Mouse (Mus musculus): ENCODE measurements around the gene Myo10.

The Myo10 gene

DNA sequence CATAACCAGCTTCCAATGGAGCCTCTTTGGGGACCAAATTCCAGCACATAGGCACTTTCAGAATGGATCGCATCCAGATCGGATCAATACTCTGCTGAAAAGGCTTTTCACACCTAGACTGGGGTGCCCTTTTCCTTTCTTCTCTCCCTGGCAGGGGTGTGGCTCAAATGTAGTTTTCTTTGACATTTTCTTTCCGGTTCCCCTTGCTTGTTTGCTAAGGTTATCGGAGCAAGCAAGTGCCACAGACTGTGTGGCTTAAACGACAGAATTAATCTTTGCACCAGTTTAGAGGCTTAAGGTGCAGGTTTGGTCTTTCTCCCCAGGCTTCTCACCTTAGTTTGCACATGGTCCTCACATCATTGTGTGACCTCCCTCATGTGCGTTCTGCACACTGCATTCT, 11.1 kb upstream of the Myo10 start:
- in situ Hi-C loops (cut with MboI, MseI): no loop called here

DNA sequence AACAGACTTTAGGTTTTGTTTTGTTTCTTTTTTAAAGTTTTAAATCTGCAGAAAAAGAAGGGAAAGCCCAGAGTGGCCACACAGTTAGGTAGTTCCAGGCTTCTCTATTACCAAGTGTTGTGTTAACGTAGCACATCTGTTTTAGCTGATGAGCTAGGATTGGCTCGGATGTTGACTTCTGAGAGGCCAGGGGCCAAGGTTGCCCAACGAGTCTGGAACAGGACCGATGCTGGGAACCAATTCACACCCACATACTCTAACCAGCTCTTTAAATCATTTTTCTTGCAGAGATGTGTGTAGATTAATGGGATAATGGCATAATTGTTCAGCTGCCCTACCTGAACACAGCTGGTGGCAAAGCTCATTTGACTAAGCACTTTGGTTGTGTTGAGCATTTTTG, 1.8 kb upstream of the Myo10 start:
- in situ Hi-C loops (cut with MboI, MseI): loop anchor here (5.0 kb wide), 1 partner anchor 58 kb away; no protein-coding TSS in a partner anchor

GRCm38 (mm10) chr15:25621351-25622199, 750 bp upstream of the Myo10 start:
- in situ Hi-C loops (cut with MboI, MseI): loop anchor here (5.0 kb wide), 1 partner anchor 59 kb away; no protein-coding TSS in a partner anchor

- in situ Hi-C loops (cut with MboI, MseI): loop anchor here (5.0 kb wide), 1 partner anchor 61 kb away; no protein-coding TSS in a partner anchor
Measured at GRCm38 (mm10) chr15:25622867-25623471, 644 bp downstream of the Myo10 start.

DNA sequence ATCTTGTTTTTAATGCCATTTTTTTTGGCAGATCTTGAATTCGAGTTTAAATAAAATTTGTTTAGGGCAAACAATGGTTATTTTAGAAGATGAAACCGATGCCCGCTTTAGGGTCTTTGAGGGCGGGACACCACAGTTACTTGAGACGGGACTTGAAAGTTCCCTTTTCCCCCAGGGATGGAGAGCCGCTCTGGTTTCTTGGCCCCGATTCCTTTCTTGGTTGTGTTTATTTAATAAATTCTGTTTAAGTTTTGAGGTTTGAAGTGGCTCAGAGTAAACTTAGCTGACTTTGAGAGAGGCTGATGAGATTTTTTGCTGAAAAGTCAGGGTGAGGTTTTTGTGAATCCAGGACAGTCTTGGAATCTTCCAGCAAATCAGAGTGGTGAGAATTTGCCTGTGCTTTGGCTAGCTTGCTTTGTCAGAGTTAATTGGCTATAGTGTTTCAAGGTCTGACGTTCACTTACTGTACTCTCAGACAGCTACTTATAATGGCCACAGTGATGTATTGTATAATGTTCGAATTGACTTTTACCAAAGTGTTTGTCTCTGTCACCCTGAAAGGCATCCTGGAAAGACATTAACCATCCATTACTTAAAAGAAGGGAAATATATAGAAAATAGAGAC, 1.3 kb downstream of the Myo10 start:
- in situ Hi-C loops (cut with MboI, MseI): loop anchor here (5.0 kb wide), 1 partner anchor 61 kb away; no protein-coding TSS in a partner anchor

- in situ Hi-C loops (cut with MboI, MseI): loop anchor here (5.0 kb wide), 1 partner anchor 62 kb away; no protein-coding TSS in a partner anchor
Measured at GRCm38 (mm10) chr15:25624263-25624662, 1.9 kb downstream of the Myo10 start.

GRCm38 (mm10) chr15:25625471-25625870, 3.1 kb downstream of the Myo10 start:
- in situ Hi-C loops (cut with MboI, MseI): no loop called here

DNA sequence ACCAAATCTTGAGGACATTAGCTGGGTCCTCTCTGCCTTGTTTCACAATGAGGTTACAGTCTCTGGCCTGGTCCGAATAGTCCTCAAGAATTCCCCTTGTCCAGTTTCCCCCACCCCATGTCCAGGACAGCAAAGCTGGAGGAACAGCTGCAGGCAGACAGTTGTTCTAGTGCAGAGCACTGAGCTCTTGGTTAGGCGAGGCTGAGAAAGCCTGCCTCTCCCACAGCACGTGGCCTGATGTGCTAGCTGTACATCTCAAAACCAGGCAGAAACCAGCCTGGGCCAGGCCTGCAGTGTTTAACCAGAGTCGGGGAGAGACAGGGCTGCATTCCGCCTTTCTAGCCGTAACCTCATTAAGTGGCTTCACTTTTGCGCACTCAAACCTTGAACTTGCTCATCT, 4.7 kb downstream of the Myo10 start:
- in situ Hi-C loops (cut with MboI, MseI): no loop called here

- in situ Hi-C loops (cut with MboI, MseI): no loop called here
Measured at GRCm38 (mm10) chr15:25628251-25628650, 5.9 kb downstream of the Myo10 start.

GRCm38 (mm10) chr15:25630716-25631115, 8.4 kb downstream of the Myo10 start:
- in situ Hi-C loops (cut with MboI, MseI): no loop called here

DNA sequence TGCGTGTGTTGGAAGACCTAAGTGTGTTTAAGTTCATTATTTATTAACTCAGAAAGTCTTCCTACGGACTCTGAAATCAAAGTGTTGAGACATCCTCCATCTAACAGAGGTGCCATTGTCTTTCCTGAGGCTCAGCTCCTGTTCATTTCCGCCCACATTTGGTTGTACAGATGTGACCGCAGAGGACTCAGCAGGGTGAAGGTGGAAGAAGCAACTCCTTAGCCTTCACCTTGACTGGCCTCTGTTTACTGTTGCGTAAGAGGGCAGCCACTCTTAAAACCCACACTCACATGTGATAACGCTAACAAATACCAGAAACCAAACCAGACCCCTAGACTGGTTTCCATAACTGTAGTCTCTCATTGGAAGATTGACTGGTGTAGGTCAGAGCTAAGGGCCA, 9.0 kb downstream of the Myo10 start:
- in situ Hi-C loops (cut with MboI, MseI): no loop called here

DNA sequence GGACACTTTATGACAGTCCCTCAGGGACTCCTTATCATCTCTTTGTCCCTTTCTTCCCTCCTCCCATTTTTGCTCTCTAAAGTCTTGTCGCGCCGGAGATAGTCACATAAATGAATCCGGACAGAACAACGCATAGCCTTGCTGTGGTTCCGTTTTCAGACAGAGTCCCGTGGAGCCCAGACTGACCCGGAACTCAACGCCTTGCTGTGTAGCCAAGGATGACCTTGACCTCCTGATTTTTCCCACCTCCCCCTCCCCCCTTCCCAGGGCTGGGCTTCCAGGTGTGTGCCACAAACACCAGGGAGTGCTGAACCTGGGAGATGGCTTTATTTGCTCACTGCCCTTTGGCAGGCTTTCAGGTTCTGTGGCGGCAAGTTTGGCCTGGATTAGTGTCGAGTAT, 10.6 kb downstream of the Myo10 start:
- in situ Hi-C loops (cut with MboI, MseI): no loop called here

- in situ Hi-C loops (cut with MboI, MseI): no loop called here
Measured at GRCm38 (mm10) chr15:25633674-25634340, 11.5 kb downstream of the Myo10 start.

DNA sequence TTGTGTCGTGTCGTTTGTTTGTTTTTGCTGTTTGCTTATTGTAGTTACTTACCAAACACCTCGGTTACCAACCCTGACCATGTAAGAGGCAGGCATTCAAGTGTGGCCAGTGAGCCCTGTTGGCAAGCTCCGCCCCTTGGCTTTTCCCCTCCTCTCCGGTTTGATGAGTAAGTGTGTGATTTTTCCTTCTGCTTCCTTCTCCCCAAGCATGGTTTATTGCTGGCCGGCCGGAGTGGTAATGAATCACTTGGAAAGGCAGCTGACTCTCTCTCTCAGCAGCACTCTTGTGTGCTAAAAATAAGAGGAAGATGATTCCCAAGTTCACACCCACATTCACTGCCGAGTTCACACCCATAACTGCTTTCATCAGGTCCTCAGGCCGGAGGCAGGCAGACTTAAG, 15.4 kb downstream of the Myo10 start:
- in situ Hi-C loops (cut with MboI, MseI): no loop called here

DNA sequence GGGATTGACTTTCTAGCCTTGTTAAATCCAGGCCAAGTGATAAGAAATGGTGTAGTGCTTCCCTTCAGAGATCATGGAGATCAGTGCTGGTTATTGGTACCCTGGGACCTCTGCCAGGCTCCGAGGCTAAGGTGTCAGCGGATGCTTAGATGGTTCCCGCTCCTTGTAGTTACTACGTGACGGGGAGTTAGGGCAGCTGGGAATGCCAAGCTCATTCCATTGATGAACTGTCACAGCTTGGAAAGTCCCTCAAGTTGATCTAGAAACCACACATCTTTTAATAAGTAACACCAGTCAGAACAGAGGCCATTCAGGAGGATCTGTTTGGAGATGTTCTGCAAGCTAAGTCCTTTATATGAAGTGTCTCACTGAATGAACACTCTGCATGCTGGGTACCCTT, 16.9 kb downstream of the Myo10 start:
- in situ Hi-C loops (cut with MboI, MseI): no loop called here

GRCm38 (mm10) chr15:25640840-25641752, 18.8 kb downstream of the Myo10 start:
- in situ Hi-C loops (cut with MboI, MseI): no loop called here

GRCm38 (mm10) chr15:25642214-25643058, 20.1 kb downstream of the Myo10 start:
- in situ Hi-C loops (cut with MboI, MseI): no loop called here

DNA sequence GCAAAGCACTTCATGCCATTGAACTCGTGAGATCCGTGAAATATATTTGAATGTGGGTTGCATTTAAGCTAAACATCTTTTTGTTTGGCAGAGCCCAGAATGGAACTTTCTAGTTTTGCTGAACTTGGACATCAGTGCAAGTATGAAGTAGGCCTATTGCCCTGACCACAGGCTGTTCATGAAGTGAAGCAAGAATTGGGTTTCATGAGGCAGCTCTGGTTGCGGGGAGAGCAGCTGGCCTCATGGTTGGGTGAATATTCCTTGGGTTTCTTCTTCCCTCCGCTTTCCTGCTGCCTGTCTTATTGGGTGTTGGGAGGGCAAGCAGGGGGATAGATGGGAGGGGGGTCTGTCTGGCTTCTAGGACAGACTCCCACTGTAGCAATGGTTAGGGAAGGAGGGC, 23.5 kb downstream of the Myo10 start:
- in situ Hi-C loops (cut with MboI, MseI): no loop called here

- in situ Hi-C loops (cut with MboI, MseI): no loop called here
Measured at GRCm38 (mm10) chr15:25648287-25648686, 26.0 kb downstream of the Myo10 start.

DNA sequence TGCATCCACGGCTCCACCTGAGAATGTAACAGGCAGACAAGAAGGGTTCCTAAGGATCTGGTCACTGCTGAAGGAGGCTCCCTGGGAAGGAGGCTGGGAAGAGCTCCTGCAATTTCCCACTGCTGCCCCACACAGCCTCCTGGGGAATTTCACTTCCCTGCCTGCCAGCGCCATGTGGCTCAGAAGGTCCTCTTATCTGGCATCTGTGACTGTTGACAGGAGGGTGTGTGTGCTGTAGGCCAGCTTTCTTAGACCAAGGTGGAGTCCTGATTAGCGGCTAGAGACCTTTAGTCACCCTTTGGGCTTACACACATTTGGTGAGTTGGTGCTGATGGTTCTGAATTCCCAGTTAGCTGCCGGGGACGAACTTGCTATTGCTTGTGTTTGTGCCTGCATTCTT, 28.0 kb downstream of the Myo10 start:
- in situ Hi-C loops (cut with MboI, MseI): no loop called here

Data from T-helper 1 cell (primary cell).